Mouse (Mus musculus) kidney, adult 18-20 months (tissue): ENCODE results near the gene Myo1h.
A peak's percentile ranks its signal among the peaks of the same experiment; 100 is the strongest.

ENCODE experiments used
- DNase-seq: peaks from one replicate; pipeline ENCODE4 v3.0.0; 2021

Gene Myo1h

DNA sequence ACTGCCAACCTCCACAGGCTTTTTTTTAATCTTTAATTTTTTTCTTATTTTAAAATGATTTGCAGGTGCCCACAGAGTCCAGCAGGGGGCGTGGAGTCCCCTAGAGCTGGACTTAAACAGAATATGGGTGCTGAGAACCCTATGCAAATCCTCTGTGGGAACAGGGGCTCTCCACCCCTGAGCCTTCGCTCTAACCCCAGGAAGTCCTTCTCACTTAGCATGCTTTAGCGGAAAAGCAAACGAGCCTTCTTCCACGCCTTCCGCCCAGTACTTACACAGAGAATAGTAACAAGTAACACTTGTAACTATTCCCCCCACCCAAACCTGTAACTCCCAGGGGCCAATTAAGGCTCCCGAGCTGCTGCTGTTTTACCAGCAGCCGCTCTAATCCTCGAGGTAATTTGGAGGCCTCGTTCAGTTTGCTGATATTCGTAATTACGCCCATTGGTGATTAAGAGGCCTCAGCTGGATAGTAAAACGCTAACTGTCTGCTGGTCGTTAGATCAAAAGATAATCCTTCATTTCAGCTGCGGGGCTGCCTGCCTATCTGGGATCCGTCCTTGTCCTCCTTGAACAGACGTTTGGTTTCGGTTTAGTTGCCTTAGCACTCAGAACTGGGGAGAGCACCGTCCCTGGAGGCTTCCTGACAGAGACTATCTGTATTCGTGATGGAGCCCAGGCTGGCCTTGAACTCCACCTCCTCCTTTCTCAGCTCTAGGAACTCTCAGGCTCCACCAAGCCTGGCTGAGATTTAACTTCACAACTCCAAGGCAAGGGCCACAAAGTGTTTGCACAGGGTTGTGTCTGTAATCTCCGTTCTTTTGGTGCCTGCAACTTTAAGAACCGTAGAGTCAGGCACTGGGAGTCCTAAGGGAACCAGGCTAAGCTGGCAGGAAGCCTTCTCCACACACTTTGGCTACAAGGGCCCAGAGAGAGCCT lies 8.0 kb downstream of the Myo1h start:
- DNase-seq = no peak

- DNase-seq = no peak
Observed at GRCm38 (mm10) chr5:114298212-114298894, 9.4 kb downstream of the Myo1h start.

- no peak for DNase-seq
Observed at GRCm38 (mm10) chr5:114299156-114299855, 10.3 kb downstream of the Myo1h start.

GRCm38 (mm10) chr5:114299883-114300610 lies 11.1 kb downstream of the Myo1h start:
- no peak for DNase-seq

DNA sequence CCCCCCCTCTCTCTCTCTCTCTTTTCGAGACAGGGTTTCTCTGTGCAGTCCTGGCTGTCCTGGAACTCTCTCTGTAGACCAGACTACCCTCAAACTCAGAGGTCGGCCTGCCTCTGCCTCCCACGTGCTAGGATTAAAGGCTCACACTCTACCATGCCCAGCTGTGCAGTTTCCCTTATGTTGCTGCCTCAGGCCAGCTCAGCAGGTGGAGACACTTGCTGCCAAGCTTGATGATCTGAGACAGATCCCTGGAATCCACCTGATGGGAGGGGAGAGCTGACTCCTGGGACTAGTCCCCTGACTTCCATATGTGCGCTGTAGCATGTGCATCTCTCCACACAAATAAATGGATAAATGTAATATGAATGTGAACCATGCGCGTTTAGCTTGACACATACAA lies 14.2 kb downstream of the Myo1h start:
- DNase-seq = no peak

GRCm38 (mm10) chr5:114306496-114306895 lies 17.5 kb downstream of the Myo1h start:
- no peak for DNase-seq

DNA sequence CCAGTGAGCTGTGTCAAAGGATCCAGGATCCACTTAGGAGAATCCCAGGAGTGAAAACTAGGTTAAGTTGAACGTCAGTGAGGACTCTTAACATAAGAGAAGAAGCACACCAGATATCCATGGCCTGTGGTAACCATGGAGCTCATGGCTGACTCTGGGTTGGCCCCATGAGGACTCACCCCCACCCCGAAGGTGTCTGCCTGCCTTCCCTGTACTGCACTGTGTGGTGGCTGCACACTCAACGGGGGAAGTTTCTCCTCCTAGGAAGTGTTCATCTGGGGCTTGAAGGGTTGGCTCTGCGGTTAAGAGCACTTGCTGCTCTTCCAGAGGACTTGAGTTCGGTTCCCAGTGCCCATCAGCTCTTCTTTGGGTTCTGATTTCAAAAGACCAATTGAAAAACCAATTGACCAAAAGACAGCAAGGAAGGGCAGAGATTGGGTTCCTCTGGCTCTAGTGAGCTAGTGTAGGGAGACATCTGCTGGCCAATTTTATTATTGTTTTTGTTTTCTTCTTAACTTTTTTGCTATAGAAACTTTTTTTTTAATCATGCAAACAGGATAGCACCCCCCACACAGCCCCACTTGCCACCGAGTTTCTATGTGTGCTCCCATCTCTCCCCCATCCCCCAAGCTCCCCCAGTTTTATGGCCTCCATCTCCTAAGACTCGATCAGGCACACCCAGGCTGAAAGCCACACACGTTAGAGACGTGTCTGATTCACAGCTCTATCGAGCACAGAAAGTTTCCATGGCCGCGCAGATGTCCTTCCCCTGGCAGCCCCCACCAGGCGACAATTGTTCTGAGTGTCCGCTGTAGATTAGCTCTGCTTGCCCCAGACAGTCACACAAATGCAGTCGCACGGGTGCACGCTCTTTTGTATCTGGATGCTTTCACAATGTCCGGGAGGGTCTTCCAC lies 20.1 kb downstream of the Myo1h start:
- no peak for DNase-seq

DNA sequence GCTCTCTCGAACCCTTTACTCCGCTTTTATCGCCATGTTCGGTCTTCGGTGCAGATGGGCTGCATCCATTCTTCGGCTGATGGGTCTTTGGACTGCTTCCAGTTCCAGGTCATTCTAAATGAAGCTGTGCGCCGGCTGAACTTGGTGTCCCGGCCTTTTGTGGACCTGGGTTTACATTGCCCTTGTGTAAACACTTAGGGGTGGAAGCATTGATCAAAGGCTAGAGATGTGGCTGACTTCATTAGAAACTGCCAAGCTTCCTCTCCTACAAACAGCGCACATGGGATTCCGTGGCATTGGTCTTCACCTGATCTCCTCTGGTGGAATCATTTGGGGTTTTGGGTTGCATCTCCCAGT lies 20.7 kb downstream of the Myo1h start:
- no peak for DNase-seq

DNA sequence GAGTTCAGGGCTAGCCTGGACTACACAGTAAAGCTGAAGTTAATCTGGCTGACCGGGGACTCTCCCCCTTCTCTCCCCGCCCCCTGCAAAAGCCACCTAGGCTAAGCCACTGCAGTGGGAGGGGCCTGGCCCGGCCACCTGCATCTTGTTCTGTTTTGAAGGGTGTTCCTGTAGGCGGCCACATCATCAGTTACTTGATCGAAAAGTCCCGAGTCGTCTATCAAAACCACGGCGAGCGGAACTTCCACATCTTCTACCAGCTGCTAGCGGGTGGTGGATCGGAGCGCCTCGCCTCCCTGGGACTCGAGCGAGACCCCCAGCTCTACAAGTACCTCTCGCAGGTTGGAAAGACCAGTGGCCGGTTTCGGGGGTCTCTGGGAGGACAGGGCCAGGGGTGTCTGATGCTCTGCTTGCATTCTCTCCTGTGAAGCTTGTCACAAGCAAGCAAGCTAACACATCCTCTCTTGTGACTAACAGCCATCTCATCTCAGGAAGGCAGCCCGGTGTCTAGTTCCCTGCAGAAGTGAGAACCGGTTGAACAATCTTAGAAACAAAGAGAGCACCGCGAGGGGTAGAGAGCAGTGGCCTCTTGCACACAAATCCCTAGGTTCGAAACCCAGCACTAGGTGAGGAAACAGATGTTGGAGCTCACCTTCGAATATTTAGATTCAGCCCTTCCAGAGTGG lies 34.3 kb downstream of the Myo1h start:
- DNase-seq = no peak

DNA sequence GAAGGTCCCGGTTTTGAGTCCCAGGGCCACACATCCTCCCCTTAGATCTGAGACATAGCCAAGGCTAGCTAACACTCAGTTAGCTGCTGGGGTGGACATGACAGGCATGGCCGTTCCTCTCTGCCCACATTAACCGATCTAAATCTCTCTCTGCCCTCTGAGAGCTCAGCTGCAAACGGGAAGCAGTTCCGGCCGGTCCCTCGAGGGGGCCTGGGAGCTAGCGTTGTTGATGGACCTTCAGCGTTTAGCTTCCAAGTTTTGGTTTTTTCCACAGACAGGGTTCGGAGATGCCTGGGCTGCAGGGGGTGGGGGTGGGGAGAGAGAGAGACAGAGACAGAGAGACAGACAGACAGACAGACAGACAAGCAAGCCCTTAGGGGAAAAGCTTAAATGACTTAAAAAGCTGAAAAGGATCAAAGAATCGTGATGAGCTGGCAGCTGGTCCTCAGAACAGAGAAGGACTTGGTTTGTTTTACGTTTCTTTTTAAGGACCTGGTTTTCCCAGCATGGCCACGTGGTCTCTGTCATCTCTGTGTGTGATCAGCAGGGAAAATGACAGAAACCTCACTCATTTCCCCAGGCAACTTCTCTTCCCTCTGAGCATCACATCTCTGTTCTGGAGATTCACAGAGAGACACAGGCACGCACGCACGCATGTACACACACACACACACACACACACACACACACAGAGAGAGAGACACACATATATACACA lies 35.0 kb downstream of the Myo1h start:
- DNase-seq = peak; percentile 37

- no peak for DNase-seq
Observed at GRCm38 (mm10) chr5:114342996-114343395, 54.0 kb downstream of the Myo1h start.

DNA sequence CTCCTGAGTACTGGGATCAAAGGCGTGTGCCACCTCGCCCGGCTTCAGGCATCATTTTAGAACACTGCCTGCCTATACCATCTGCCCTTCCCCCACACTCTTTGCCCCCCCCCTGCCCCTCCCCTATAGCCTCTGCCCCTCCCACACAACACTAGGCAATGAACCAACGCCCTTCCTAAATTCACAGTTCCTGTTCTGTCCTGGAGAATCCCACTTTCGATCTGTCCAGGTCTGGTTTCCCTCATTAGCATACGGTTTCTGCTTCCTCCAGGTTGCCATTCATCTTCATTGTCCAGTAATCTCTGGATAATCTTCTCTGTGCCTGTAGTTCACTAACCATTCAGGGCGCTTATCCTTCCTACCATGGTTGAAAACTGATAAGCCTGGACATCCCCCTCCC lies 54.6 kb downstream of the Myo1h start:
- DNase-seq = no peak

- DNase-seq = no peak
Observed at GRCm38 (mm10) chr5:114345538-114345937, 56.6 kb downstream of the Myo1h start.

- DNase-seq = no peak
Observed at GRCm38 (mm10) chr5:114347005-114347404, 58.0 kb downstream of the Myo1h start.

GRCm38 (mm10) chr5:114351490-114351889 lies 62.5 kb downstream of the Myo1h start:
- no peak for DNase-seq

DNA sequence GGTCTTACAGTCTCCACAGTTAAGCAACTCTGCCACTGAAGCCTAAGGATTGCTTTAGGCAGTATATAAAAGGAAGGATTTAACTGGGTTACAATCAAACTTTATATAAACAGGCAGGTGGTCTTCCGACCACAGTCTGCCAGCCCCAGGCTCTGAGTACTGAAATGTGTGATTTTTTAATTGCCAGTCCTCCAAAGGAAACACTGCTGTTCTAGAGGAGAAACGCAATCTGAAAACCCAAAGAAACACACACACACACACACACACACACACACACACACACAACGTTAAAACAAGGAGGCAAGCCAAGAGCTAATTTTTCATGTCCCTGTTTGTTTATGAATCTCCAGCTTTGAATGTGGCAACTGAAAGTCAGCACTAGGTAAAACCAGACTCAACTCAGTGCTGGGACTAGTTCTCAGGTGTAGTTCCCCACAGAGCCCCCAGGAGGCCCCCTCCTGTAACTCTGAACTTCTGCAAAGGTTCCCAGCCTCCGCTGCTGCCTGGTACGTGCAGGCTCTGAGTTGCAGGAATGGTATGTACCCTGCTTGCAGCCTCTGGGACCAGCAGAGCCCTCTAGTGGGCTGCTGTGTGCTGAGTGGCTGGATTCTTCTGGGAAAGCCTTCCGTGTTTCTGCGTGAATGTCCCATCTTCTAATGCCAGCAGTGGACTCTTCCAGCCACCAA lies 67.4 kb downstream of the Myo1h start:
- peak; percentile 77 for DNase-seq

- DNase-seq = no peak
Observed at GRCm38 (mm10) chr5:114356936-114357751, 68.2 kb downstream of the Myo1h start.

DNA sequence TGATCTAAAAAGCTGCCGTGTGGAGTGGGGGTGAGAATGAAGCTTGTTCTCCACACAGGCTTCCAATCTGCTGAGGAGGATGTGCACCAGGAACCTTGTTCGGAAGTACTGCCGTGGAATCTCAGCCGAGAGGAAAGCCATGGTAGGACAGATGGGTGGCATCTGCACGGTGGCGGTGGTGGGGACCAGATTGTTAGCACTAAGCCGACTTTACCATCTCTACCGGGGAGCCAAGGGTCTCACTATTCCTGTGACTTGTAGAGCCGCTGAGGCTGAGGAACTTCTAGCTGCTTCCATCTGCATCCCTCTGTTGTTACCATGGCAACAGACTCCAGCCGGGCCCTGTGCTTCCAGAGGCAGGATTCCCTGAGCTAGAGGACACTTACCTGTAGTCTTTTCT lies 69.9 kb downstream of the Myo1h start:
- no peak for DNase-seq

GRCm38 (mm10) chr5:114359586-114359985 lies 70.6 kb downstream of the Myo1h start:
- DNase-seq = no peak
